Mouse (Mus musculus) retina, postnatal 7 days (tissue): ENCODE data around the gene Gpc4.

ENCODE experiments used
- DNase-seq: peaks from one replicate; pipeline ENCODE4 v3.0.0-alpha.2; 2012; ENCODE audit warnings: low read depth, low spot score

Gene Gpc4

DNA sequence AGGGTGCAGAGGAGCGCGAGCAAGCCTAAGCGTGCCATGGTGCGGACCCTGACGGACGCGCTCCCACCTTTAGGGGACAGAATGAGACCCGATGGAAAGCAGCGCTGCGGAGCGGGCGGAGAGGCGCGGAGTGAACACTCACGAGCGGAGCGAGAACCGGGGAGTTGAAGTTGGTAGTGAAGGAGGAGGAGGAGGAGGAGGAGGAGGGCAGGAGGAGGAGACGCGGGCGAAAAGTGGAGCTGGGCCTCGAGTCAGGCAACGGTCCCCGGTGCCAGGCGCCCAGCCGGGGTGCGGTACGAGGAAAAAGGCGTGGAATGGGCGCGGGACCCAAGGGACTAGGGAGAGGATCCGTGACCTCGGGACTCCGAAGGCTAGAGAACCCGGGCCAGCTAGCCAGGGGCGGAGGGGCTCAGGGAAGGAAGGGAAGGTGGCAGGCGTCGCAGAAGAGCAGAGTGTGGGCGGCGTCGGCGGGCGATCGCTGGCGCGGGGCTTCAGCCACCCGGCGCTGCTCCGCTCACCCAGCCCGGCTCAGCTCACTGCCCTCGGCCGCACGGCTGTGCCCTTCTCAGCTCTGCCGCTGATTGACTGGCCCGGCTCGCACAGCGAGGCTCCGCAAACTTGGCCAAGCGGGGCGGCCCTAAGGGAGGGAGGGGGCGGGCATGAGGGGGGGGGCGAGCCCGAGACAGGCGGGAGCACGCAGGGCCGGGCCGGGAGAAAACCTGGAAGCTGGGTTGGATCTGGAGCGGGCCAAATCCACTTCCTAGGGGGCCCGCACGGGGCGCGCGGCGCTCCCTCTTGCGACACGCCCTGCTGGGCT is at the start of gene Gpc4:
Gene Gpc4 (minus strand): TSS at position 515 of the 817 bp plus-strand sequence.
- peak; percentile 47 for DNase-seq

DNA sequence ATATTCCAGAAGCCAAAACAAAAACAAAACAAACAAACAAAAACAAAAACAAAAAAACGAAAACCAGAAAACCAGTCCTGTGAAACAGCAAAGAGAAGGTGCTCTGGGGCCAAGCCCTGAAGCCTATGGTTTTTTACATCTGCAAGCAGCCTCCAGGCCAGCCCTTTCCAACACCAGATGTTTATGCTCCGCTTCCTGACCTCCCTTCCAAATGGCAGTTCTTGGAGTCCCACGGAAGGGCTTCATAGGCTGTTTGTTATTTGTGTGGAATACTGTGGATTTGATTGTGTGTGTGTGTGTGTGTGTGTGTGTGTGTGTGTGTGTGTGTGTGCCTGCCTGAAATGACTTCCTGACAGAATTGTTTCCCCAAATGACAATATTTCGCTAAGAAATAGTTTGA is 47.8 kb upstream of the Gpc4 start:
- DNase-seq: no peak

GRCm38 (mm10) chrX:52199836-52200235 is 34.8 kb upstream of the Gpc4 start:
- DNase-seq: no peak

GRCm38 (mm10) chrX:52193311-52193968 is 28.4 kb upstream of the Gpc4 start:
- DNase-seq: no peak

DNA sequence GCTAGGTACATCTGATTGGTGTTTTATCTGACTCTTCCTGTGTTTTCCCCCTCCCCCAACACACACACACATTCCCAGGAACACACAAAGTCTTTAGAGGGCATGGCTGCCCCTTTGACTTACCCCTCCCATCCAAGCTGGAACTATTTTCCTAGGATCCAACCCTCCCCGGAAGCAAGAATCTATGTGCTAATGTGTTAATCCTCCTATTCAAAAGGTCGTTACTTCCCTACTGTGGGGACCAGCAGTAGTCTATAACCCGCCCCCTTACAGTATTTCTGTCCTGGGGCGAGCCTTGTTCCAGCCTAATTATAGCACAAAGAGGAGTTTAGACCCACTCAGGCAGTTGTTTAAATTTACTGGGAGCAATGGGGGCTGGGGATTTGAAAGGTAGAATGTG is 24.0 kb upstream of the Gpc4 start:
- no peak for DNase-seq

GRCm38 (mm10) chrX:52183551-52184442 is 18.7 kb upstream of the Gpc4 start:
- no peak for DNase-seq

DNA sequence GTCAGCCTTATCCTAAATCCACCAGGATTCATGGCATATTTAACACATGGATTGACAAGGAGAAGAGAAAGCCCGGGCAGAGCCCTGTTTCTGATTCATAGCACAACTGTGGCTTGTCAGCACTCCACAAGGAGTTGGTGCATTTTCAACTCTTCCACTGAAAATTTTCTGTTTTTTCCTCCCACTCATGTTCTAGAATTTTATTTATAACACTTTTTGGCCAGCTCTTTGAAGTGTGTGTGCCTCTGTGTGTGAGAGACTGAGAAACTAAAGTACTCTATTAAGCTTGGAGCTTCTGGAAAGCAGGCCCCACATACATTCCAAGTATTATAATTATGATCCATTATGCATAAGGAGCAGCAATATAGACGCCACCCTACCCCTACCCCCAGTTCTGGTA is 16.3 kb upstream of the Gpc4 start:
- no peak for DNase-seq

GRCm38 (mm10) chrX:52177067-52177466 is 12.0 kb upstream of the Gpc4 start:
- DNase-seq: no peak

DNA sequence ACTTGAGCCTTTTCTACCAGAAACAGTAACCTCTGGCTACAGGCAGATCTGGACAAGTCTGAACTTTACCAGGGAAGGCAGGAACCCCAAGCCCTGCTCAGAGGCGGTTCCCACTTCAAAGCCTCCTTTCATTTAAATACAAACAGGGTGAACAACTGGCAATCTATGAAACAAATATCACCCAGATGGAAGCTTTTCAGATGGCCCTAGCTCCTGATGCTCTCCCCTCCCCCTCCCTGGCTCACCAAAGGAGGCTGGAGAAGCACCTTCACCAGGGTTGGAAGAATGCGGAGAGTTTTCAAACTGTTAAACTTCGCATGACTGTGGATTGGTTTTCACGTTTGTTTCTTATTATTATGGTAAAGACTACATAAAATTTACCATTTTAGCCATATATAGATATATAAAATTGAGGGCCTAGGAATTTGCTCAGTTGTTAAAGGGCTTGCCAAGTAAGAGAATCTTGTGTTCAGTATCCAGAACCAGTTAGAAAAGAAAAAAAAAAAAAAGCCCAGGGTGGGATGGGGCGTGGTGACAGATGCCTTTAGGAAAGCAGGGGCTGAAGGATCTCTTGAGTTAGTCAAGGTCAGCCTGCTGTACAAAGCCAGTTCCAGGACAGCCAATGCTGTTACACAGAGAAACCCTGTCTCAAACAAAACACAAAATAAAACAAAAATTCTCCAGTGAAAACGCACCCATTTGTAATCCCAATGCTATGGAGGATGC is 2.6 kb upstream of the Gpc4 start:
- no peak for DNase-seq

DNA sequence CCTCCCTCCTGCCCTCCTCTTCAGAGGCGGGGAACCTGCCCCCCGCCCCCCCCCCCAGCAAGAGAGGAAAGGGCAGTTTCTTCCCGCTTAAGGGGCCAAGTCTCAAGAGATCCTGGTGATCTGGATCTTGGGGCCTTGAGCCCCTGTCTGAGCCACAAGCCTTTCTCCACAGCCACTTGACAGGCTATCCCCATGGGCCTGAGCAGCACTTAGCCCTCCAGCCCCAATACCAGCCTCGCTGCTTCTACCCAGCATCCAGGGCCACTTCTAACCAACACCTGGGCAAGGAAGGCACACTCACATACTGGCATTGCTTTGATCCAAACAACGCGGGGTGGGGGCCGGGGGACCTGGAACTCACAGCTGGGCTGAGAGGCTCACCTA is 495 bp upstream of the Gpc4 start:
- DNase-seq: no peak

- DNase-seq: no peak
These were observed 816 bp downstream of the Gpc4 start for GRCm38 (mm10) chrX:52164134-52164737.

DNA sequence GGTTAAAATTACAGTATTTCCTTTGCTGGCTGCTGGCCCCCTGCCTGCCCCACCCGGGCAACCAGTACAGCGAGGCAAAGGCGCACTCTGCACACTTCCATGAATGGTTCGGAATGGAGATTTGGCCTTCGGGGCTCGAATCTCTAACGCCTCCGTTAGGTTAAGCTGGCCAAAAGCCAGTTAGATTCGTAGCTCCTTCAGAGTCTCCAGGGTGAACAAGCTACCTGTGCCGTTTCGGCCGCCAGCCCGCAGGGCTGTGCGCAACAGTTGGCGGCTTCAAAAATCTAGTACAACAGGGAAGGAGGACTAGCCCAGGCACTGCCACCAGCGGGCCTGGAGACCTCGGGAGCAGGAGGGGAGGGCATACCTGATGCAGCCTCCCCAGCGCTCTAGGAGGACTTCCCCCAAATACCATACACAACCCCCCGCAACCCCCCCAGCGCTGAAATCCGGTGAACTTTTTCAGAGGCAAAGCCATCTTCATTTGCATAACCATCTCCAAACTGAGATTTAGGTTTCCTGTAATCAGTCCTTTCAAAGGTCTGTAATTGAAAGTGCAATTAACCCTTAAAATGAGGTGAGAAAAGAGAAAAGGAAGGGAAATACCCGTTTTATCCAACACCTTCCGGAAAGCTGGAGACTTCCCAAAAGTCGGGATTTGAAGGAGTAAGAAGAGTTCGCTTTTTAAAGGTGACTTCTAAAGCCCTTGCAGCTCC is 1.5 kb downstream of the Gpc4 start:
- no peak for DNase-seq

- no peak for DNase-seq
These were observed 2.3 kb downstream of the Gpc4 start for GRCm38 (mm10) chrX:52162756-52163155.

DNA sequence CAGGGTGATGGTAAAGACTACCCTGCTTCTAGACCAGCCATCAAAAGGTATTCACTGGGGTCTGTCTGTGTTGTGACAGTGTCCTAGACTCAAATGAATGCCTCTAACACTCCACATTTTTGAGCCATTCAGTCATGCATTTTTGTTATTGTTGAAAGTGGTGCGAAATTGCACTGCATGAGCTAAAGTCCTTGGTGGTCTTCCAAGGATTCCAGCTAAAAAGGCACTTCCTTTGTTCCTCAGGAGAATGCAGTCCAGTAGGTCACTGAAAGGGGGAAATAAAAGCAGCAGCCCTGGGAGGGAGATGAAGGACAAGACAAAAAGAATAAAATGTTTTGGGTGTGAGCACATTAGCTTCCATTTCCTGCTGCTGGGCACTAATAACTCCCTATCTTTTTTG is 2.8 kb downstream of the Gpc4 start:
- DNase-seq: no peak

- DNase-seq: no peak
These were observed 5.4 kb downstream of the Gpc4 start for GRCm38 (mm10) chrX:52159621-52160020.

GRCm38 (mm10) chrX:52155408-52155953 is 9.6 kb downstream of the Gpc4 start:
- no peak for DNase-seq

GRCm38 (mm10) chrX:52154821-52155220 is 10.2 kb downstream of the Gpc4 start:
- no peak for DNase-seq

DNA sequence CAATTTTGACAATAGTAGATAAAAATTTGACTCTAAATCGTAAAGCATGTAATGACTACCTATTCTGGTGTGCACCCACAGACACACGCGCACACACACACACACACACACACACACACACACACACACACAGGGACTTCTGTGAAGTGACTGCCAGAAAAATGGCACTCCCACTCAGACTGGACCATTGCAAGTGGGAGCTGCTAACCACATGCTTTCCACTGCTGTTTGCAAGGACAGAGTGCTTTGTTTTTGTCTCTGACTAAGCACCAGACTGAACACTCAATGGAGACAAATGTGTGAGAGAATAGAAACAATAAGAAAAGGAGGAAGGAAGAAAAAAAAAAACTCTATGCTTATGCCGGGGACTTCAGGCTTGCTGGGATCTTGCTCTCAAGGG is 11.6 kb downstream of the Gpc4 start:
- DNase-seq: no peak

DNA sequence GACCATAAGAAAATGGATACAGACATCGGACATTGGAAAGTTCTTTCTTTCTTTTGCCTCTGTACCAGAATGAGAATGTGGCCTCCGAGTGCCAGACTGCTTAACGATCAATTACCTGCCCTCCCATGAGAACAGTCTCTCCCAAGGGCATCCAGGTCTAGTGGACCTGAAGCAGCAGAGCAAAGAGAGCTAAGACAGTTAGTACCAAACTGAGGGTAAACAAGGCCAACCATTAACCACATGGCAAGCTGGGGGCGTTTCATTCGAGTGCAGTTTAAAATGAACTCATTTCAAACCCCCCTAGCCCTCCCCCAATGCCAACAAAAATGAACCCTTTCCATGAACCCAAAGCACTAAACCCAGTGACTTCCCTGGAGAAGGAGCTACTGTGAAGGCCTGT is 12.1 kb downstream of the Gpc4 start:
- DNase-seq: no peak

GRCm38 (mm10) chrX:52151555-52151954 is 13.5 kb downstream of the Gpc4 start:
- DNase-seq: no peak
